Mouse (Mus musculus) E14TG2a.4 (cell line): ENCODE measurements around the gene Sgsh.

Experiments used
- CTCF ChIP-seq: conservative IDR thresholded peaks from 2 replicates; pipeline ENCODE4 v1.5.1; 2014; ENCODE audit warnings: low read length
- NANOG ChIP-seq: IDR thresholded peaks from 2 replicates; pipeline ENCODE4 v1.6.1; 2014; ENCODE audit warnings: borderline replicate concordance, low read length, mixed read lengths
- POU5F1 ChIP-seq: IDR thresholded peaks from 2 replicates; pipeline ENCODE4 v1.6.1; 2014; ENCODE audit warnings: low read length, borderline replicate concordance

DNA sequence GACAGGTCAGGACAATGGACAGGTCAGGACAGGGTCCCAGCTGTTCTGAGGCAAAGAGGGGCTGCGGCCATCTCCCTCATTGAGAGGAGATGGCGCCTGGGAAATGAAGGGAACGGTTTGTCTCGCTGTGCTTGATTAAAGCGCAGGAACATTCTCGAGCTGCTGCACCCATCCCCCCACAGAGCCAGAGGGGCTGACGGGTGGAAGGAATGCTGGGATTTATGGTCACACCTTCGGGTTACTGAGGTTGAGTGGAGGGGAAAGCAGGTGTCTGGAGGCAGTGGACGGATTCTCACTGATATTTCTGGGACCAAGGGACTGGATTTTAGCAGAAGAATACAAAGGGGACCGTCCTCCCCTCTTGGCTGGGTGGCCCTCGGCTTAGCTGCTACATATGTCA is 47.4 kb downstream of the Sgsh start:
- no peak for TF ChIP-seq CTCF
- TF ChIP-seq NANOG = no peak
- TF ChIP-seq POU5F1 = no peak
